Mouse (Mus musculus) forebrain, embryonic 15.5 days (tissue): Measurements from ENCODE around the gene Clrn2. TPM values are rescaled to one million over a fixed set of nuclear protein-coding genes. Genes with fewer than 3 reads are reported as not detected.
"Not testable (repeated sequence)": the region's sequence is repeated elsewhere in the genome, so short reads cannot be mapped to it uniquely, and the experiment has no call there.

Experiments
- ATAC-seq: fragments of 200-750 bp; cut with Nextera tagmentation; replicated peaks from 2 replicates; pipeline ENCODE4 v1.8.0; 2017; ENCODE audit warnings: mild to moderate bottlenecking, moderate TSS enrichment, moderate library complexity
- H3K27ac ChIP-seq: fragments of 300-500 bp; sonication (generic); replicated peaks from 2 replicates; pipeline ENCODE4 v1.5.1; 2015; ENCODE audit warnings: mild to moderate bottlenecking, inconsistent platforms
- H3K27me3 ChIP-seq: fragments of 300-500 bp; sonication (generic); 2 replicates; pipeline ENCODE4 v1.6.1; 2015; ENCODE audit warnings: inconsistent platforms
- H3K36me3 ChIP-seq: fragments of 300-500 bp; sonication (generic); 2 replicates; pipeline ENCODE4 v1.6.1; 2015; ENCODE audit warnings: mild to moderate bottlenecking, inconsistent platforms
- H3K4me1 ChIP-seq: fragments of 300-500 bp; sonication (generic); 2 replicates; pipeline ENCODE4 v1.6.1; 2015; ENCODE audit warnings: inconsistent platforms
- H3K4me2 ChIP-seq: fragments of 300-500 bp; sonication (generic); replicated peaks from 2 replicates; pipeline ENCODE4 v1.6.1; 2015; ENCODE audit warnings: mild to moderate bottlenecking, inconsistent platforms
- H3K4me3 ChIP-seq: fragments of 300-500 bp; sonication (generic); 2 replicates; pipeline ENCODE4 v1.5.1; 2015; ENCODE audit warnings: mild to moderate bottlenecking, inconsistent platforms
- H3K9ac ChIP-seq: fragments of 300-500 bp; sonication (generic); replicated peaks from 2 replicates; pipeline ENCODE4 v1.6.1; 2015; ENCODE audit warnings: mild to moderate bottlenecking, inconsistent platforms
- H3K9me3 ChIP-seq: fragments of 300-500 bp; sonication (generic); 2 replicates; pipeline ENCODE4 v1.6.1; 2016; ENCODE audit warnings: inconsistent platforms
- WGBS: fragments of 180-500 bp; shearing (Covaris S2); methylation state at CpG from one replicate; pipeline ENCODE4 v1.1.7; 2015; ENCODE audit warnings: mixed read lengths; 5-methylcytosine and 5-hydroxymethylcytosine counted together
- polyA plus RNA-seq: library from polyadenylated mRNA; unstranded; fragments of >200 nt; fragmentation: Nextera tagmentation; extraction: Ambion mirVana; gene quantifications from 2 replicates; pipeline ENCODE4 v1.2.1, GENCODE M21; 2015

The Clrn2 gene
- polyA plus RNA-seq: 0.20 and 0.37 TPM in 2 replicates

DNA sequence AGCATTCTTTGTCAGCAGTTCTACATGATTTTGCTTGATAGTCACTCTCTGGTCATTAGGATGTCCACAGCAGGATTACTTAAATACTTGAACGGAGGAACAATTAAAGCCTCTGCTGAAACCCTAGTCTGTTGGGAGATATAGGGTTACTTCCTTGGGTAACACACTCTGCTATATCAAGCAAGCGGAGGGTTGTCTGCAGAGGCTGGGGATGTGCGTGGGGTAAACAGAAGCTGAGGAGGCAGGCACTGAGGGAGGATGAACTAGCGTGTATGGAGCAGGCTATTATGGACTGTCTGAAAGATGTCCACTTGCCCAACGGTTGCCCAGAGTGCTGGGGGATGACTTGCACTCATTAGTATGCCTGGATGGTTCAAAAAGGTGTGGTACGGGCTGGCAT is at the start of gene Clrn2:
Gene Clrn2, plus strand, starts transcription at position 301 of the 400 bp plus-strand sequence.
- no peak for ATAC-seq
- Histone ChIP-seq H3K4me1 (peaks cover 13% of the 10 kb centered on the region), H3K9me3 (no peaks in the 10 kb centered on the region), H3K27me3 (no peaks in the 10 kb centered on the region), H3K36me3 (no peaks in the 10 kb centered on the region), H3K4me3 (no peak within 1 kb of the TSS), H3K4me2 (no peak within 1 kb of the TSS), H3K9ac (no peak within 1 kb of the TSS), H3K27ac (no peak within 1 kb of the TSS)
- WGBS: 72% methylated on average over 6 of the region's 6 CpGs

DNA sequence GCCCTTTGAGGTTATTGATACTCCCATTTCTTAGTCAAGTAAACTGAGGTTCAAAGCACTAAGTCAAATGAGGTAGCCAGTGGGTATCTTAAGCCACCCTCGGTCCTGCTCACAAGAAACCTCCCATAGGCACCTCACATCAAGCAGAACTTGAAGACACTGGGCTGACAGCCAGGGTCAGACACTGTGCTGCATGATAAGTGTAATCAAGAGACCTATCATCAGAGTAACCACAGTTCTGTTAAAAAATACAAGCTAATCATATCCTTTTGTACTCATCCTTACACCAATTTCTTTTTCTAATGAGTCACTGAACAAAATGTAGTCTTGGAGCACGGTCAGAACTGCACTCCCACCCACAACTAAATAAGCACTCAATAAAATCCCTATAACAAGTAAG is 47.4 kb upstream of the Clrn2 start:
- Histone ChIP-seq H3K9me3 (no peaks in the 10 kb centered on the region), H3K36me3 (no peaks in the 10 kb centered on the region), H3K4me3 (no peak overlapping the region), H3K4me2 (no peak overlapping the region), H3K9ac (no peak overlapping the region), H3K4me1 (no peaks in the 10 kb centered on the region), H3K27me3 (no peaks in the 10 kb centered on the region), H3K27ac (no peak overlapping the region)
- WGBS: 65% methylated on average over 2 of the region's 2 CpGs
- no peak for ATAC-seq

- Histone ChIP-seq H3K4me2 (no peak overlapping the region), H3K9me3 (no peaks in the 10 kb centered on the region), H3K27ac (no peak overlapping the region), H3K36me3 (no peaks in the 10 kb centered on the region), H3K9ac (no peak overlapping the region), H3K4me3 (no peak overlapping the region), H3K27me3 (no peaks in the 10 kb centered on the region), H3K4me1 (no peaks in the 10 kb centered on the region)
- 94% methylated on average over 3 of the region's 3 CpGs for WGBS
- ATAC-seq: no peak
Observed at GRCm38 (mm10) chr5:45416478-45416877, 37.1 kb upstream of the Clrn2 start.

DNA sequence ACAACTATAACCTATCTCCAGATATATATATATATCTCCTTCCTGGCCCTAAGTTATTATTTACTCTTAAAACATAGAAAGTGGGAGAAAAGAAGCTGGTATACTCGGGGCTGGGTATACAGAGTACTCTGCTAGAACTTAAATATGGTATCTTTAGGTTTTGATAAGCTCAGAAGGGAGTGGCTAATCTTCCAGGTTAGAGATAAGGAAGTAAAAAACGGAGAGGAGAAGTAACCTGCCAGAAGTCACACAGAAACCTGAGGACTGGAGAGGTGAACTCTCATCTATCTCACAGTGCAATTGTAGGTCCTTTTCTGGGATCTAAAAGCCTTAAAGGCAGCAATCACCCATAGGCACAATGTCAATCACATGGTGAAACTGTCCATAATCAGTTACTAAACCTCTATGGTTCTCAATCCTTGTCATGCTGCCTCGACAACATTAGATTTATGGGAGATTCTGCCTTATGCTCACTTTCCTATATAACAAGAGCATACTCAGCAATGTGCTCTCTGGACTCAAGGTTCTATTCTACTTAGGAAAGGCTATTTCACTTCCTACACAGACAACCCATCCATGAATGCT is 35.6 kb upstream of the Clrn2 start:
- no peak for ATAC-seq
- 80% methylated on average over 3 of the region's 3 CpGs for WGBS

DNA sequence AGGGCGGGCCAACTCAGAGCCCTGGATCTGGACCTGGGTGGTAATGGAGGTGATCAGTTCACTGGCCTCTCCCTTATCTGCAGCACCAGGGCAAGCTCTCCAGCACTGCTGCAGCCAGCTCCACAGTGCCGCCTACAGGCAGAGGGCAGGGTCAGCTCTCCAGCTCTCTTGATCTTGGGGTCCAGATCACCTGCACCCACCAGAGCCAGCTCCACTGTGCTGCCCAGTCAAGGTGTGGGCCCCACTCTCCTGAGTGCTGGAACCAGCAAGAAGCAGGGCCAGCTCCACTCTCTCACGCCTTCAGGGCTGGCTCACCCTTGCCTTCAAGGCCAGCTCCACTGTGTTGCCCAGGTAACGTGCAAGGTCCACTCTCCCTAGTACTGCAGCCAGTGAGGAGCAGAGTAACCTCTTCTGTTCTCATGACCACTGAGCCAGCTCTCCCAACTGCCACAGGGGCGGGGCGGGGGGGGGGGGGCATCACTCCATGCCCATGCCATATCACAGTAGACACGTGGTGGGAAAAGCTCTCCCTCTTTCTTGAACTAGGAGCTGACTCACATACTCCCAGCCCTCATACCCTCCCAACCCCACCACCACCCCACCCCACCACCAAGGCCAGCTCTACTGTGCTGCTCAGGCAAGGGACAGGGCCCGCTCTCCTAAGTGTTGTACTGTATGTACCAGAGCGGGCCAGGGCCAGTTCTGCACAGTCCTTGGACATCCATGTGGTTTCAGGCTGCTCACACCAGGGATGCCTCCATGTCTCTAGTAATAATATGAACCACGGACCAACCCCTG is 33.5 kb upstream of the Clrn2 start:
- H3K4me1 ChIP-seq: no peaks in the 10 kb centered on the region
- no peak overlapping the region for H3K27ac ChIP-seq
- no peak overlapping the region for H3K4me2 ChIP-seq
- no peak overlapping the region for H3K9ac ChIP-seq
- no peak; the same call in 1 of the 2 replicates for ATAC-seq
- no peak overlapping the region for H3K4me3 ChIP-seq
- no peaks in the 10 kb centered on the region for H3K27me3 ChIP-seq
- H3K36me3 ChIP-seq: no peaks in the 10 kb centered on the region
- no peaks in the 10 kb centered on the region for H3K9me3 ChIP-seq
- WGBS: 76% methylated on average over 10 of the region's 10 CpGs

More for the DNA sequence above, 35.6 kb upstream of the Clrn2 start:
- H3K9ac ChIP-seq: no peak overlapping the region
- H3K4me3 ChIP-seq: no peak overlapping the region
- H3K36me3 ChIP-seq: no peaks in the 10 kb centered on the region
- H3K4me1 ChIP-seq: no peaks in the 10 kb centered on the region
- no peak overlapping the region for H3K4me2 ChIP-seq
- no peak overlapping the region for H3K27ac ChIP-seq
- H3K27me3 ChIP-seq: no peaks in the 10 kb centered on the region
- H3K9me3 ChIP-seq: no peaks in the 10 kb centered on the region

GRCm38 (mm10) chr5:45421881-45422844 is 31.4 kb upstream of the Clrn2 start:
- Histone ChIP-seq H3K4me1 (no peaks in the 10 kb centered on the region), H3K36me3 (no peaks in the 10 kb centered on the region), H3K27ac (no peak overlapping the region), H3K4me3 (no peak overlapping the region), H3K4me2 (no peak overlapping the region), H3K9ac (no peak overlapping the region), H3K27me3 (no peaks in the 10 kb centered on the region), H3K9me3 (no peaks in the 10 kb centered on the region)
- WGBS: 85% methylated on average over 12 of the region's 12 CpGs
- no peak for ATAC-seq

DNA sequence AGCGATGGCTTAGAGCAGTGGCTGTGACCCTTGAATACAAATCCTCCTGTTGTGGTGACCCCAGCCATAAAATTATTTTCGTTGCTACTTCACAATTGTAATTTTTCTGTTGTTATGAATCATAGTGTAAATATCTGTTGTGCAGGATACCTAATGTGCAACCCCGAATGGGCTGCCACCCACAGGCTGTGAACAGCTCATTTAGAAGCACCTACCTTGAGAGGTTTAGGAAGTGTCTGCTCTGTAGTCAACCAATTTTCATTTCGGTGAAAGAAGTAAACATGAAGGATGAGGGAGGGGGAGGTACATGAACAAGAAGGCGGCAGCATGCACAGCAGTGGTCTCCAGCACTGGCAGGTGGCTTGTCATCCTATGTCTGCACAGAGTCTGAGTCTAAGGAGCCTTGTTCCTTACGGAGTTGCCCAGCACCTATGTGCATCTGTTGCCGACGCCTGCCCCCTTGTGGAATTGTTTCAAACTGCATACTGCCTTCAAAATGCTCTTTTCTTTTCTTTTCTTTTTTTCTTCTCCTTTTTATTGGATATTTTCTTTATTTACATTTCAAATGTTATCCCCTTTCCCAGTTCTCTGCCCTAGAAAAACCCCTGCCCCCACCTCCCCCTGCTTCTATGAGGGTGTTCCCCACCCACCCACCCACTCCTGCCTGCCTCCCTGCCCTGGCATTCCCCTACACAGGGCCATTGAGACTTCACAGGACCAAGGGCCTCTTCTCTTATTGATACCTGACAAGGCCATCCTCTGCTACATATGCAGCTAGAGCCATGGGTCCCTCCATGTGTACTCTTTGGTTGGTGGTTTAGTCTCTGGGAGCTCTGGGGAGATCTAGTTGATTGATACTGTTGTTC is 29.3 kb upstream of the Clrn2 start:
- no peak overlapping the region for H3K9ac ChIP-seq
- H3K9me3 ChIP-seq: no peaks in the 10 kb centered on the region
- peak; percentile 95 for ATAC-seq
- no peak overlapping the region for H3K4me2 ChIP-seq
- H3K4me1 ChIP-seq: no peaks in the 10 kb centered on the region
- H3K27ac ChIP-seq: no peak overlapping the region
- H3K4me3 ChIP-seq: no peak overlapping the region
- no peaks in the 10 kb centered on the region for H3K36me3 ChIP-seq
- no peaks in the 10 kb centered on the region for H3K27me3 ChIP-seq
- 43% methylated on average over 8 of the region's 8 CpGs for WGBS

- not testable (repeated sequence) for H3K9me3 ChIP-seq, ATAC-seq, H3K9ac ChIP-seq, H3K27ac ChIP-seq, H3K4me3 ChIP-seq, H3K4me2 ChIP-seq, H3K27me3 ChIP-seq, H3K4me1 ChIP-seq, H3K36me3 ChIP-seq
- 26% methylated on average over 1 of the region's 1 CpGs for WGBS
Observed at GRCm38 (mm10) chr5:45425771-45426170, 27.8 kb upstream of the Clrn2 start.

GRCm38 (mm10) chr5:45426416-45427034 is 27.0 kb upstream of the Clrn2 start:
- ATAC-seq: no peak
- Histone ChIP-seq H3K4me2 (no peak overlapping the region), H3K27me3 (no peaks in the 10 kb centered on the region), H3K4me1 (no peaks in the 10 kb centered on the region), H3K36me3 (no peaks in the 10 kb centered on the region), H3K9ac (no peak overlapping the region), H3K27ac (no peak overlapping the region), H3K9me3 (no peaks in the 10 kb centered on the region), H3K4me3 (no peak overlapping the region)
- 79% methylated on average over 1 of the region's 1 CpGs for WGBS

- Histone ChIP-seq H3K4me3 (no peak overlapping the region), H3K36me3 (no peaks in the 10 kb centered on the region), H3K9ac (no peak overlapping the region), H3K27me3 (no peaks in the 10 kb centered on the region), H3K4me2 (no peak overlapping the region), H3K27ac (no peak overlapping the region), H3K4me1 (no peaks in the 10 kb centered on the region), H3K9me3 (no peaks in the 10 kb centered on the region)
- no peak for ATAC-seq
- WGBS: 96% methylated on average over 7 of the region's 7 CpGs
Observed at GRCm38 (mm10) chr5:45427891-45428290, 25.7 kb upstream of the Clrn2 start.
